Mouse (Mus musculus): ENCODE data around the gene Ank3.

- TF ChIP-seq EP300 (IDR thresholded peaks at IDR 0.05; ENCODE audit: low read depth) (no peak), CTCF (IDR thresholded peaks at IDR 0.05; ENCODE audit: low read depth) (no peak)
These were observed 179.1 kb downstream of the Ank3 start for GRCm38 (mm10) chr10:69577729-69578061.
